26 mouse cellular contexts compared by ENCODE assay signal in genomic region chr1:42504491-42504890, GRCm38 (mm10).
DNase-seq lines count a peak whose midpoint lies in the region; ATAC-seq and TF ChIP-seq lines count a peak whose summit lies in the region.
"Had no signal": no experiment of that assay in that cellular context is flagged by ENCODE, and none has a peak within 500 bp of the region (broad histone marks: within the 10 kb centered on the region; RNA-seq: fewer than 3 reads in every experiment).

No protein-coding gene starts in this region.

- peak; percentile 76 for DNase-seq in heart, adult 11 months
- peak; percentile 54 for DNase-seq in forebrain, embryonic 14.5 days (ENCODE audit: low spot score)
- peak; percentile 42 for DNase-seq in forebrain, postnatal 0 days
- no peak for DNase-seq in right cerebral cortex, adult 18-20 months
- no peak for DNase-seq in cerebellum, postnatal 25 days
- DNase-seq: adrenal gland, postnatal 25 days; cerebellum, adult 18-20 months; cerebellum, postnatal 10 days; gastrocnemius, postnatal 10 days; heart, postnatal 36 days; kidney, adult 8-10 months; kidney, postnatal 4 days; layer of hippocampus, postnatal 36 days; right cerebral cortex, postnatal 25 days had no signal

- no peak overlapping the region for H3K4me2 ChIP-seq in heart, embryonic 11.5 days
- no peak overlapping the region for H3K4me2 ChIP-seq in forebrain, embryonic 14.5 days (ENCODE audit: low read length)
- no peak overlapping the region for H3K4me2 ChIP-seq in forebrain, postnatal 0 days (ENCODE audit: low read depth)
- no peak overlapping the region for H3K4me2 ChIP-seq in midbrain, embryonic 15.5 days
- H3K4me2 ChIP-seq: hindbrain, embryonic 12.5 days; liver, embryonic 11.5 days; lung, embryonic 15.5 days; midbrain, embryonic 12.5 days; neural tube, embryonic 12.5 days; stomach, embryonic 15.5 days had no signal

- H3K9ac ChIP-seq in heart, embryonic 11.5 days (ENCODE audit: low read depth, low read length): no peak overlapping the region
- H3K9ac ChIP-seq in forebrain, embryonic 14.5 days (ENCODE audit: low read length): no peak overlapping the region
- no peak overlapping the region for H3K9ac ChIP-seq in forebrain, postnatal 0 days
- H3K9ac ChIP-seq in midbrain, embryonic 15.5 days: no peak overlapping the region
- H3K9ac ChIP-seq: hindbrain, embryonic 12.5 days; lung, embryonic 15.5 days; midbrain, embryonic 12.5 days; neural tube, embryonic 12.5 days; stomach, embryonic 15.5 days had no signal

- H3K4me3 ChIP-seq in heart, embryonic 11.5 days (ENCODE audit: low read depth, low read length): no peak overlapping the region
- no peak overlapping the region for H3K4me3 ChIP-seq in forebrain, embryonic 14.5 days (ENCODE audit: low read depth, low read length)
- H3K4me3 ChIP-seq in forebrain, postnatal 0 days (ENCODE audit: low read depth, low read length): no peak overlapping the region
- no peak overlapping the region for H3K4me3 ChIP-seq in midbrain, embryonic 15.5 days
- H3K4me3 ChIP-seq: heart, embryonic 10.5 days; hindbrain, embryonic 12.5 days; lung, embryonic 15.5 days; midbrain, embryonic 12.5 days; myocyte; neural tube, embryonic 12.5 days; stomach, embryonic 15.5 days had no signal

- WGBS in heart, embryonic 11.5 days (ENCODE audit: insufficient replicate concordance): 73% methylated on average over 9 of the region's 9 CpGs
- 23% methylated on average over 9 of the region's 9 CpGs for WGBS in forebrain, embryonic 14.5 days
- WGBS in forebrain, postnatal 0 days: 26% methylated on average over 9 of the region's 9 CpGs
- WGBS in midbrain, embryonic 15.5 days: 34% methylated on average over 9 of the region's 9 CpGs

- no peak for ATAC-seq in heart, embryonic 11.5 days (replicated peaks; ENCODE audit: insufficient number of reproducible peaks, low FRiP score, low TSS enrichment)
- peak; percentile 68 for ATAC-seq in forebrain, embryonic 14.5 days
- ATAC-seq in forebrain, postnatal 0 days: no peak; the same call in 1 of the 2 replicates
- 0 out of 2 replicates have a peak, but pooled peaks have one; percentile 42 for ATAC-seq in midbrain, embryonic 15.5 days (replicated peaks)
- ATAC-seq: CD4-positive, CD25-positive, alpha-beta regulatory T cell, adult 4 months had no signal

- H3K27me3 ChIP-seq in heart, embryonic 11.5 days (ENCODE audit: control insufficient read depth, insufficient read depth, low read length): no peaks in the 10 kb centered on the region
- no peaks in the 10 kb centered on the region for H3K27me3 ChIP-seq in forebrain, embryonic 14.5 days (replicated peaks; ENCODE audit: control insufficient read depth, insufficient read depth, low read length)
- no peaks in the 10 kb centered on the region for H3K27me3 ChIP-seq in forebrain, postnatal 0 days (ENCODE audit: insufficient read depth, low read length)
- H3K27me3 ChIP-seq in midbrain, embryonic 15.5 days (replicated peaks): no peaks in the 10 kb centered on the region
- H3K27me3 ChIP-seq: hindbrain, embryonic 12.5 days; lung, embryonic 15.5 days; midbrain, embryonic 12.5 days; neural tube, embryonic 12.5 days; stomach, embryonic 15.5 days had no signal

- TF ChIP-seq CTCF in forebrain, postnatal 0 days (IDR thresholded peaks at IDR 0.05; ENCODE audit: low read depth): no peak

- no peaks in the 10 kb centered on the region for H3K9me3 ChIP-seq in heart, embryonic 11.5 days (replicated peaks; ENCODE audit: control insufficient read depth, low read length)
- no peaks in the 10 kb centered on the region for H3K9me3 ChIP-seq in forebrain, embryonic 14.5 days (replicated peaks; ENCODE audit: control insufficient read depth, low read length)
- no peaks in the 10 kb centered on the region for H3K9me3 ChIP-seq in forebrain, postnatal 0 days (ENCODE audit: low read length)
- H3K9me3 ChIP-seq in midbrain, embryonic 15.5 days: no peaks in the 10 kb centered on the region
- H3K9me3 ChIP-seq: heart, embryonic 10.5 days; hindbrain, embryonic 12.5 days; lung, embryonic 15.5 days; midbrain, embryonic 12.5 days; neural tube, embryonic 12.5 days; stomach, embryonic 15.5 days had no signal

- no peaks in the 10 kb centered on the region for H3K36me3 ChIP-seq in heart, embryonic 11.5 days (ENCODE audit: control insufficient read depth, insufficient read depth, low read length)
- no peaks in the 10 kb centered on the region for H3K36me3 ChIP-seq in forebrain, embryonic 14.5 days (ENCODE audit: control insufficient read depth, insufficient read depth, low read length)
- H3K36me3 ChIP-seq in forebrain, postnatal 0 days (ENCODE audit: insufficient read depth): no peaks in the 10 kb centered on the region
- no peaks in the 10 kb centered on the region for H3K36me3 ChIP-seq in midbrain, embryonic 15.5 days (replicated peaks)
- H3K36me3 ChIP-seq: heart, embryonic 10.5 days; hindbrain, embryonic 12.5 days; lung, embryonic 15.5 days; midbrain, embryonic 12.5 days; neural tube, embryonic 12.5 days; stomach, embryonic 15.5 days had no signal

- no peaks in the 10 kb centered on the region for H3K4me1 ChIP-seq in heart, embryonic 11.5 days (ENCODE audit: control insufficient read depth, insufficient read depth, low read length)
- peaks cover 7% of the 10 kb centered on the region for H3K4me1 ChIP-seq in forebrain, embryonic 14.5 days (ENCODE audit: control insufficient read depth, insufficient read depth, low read length)
- H3K4me1 ChIP-seq in forebrain, postnatal 0 days (ENCODE audit: insufficient read depth): no peaks in the 10 kb centered on the region
- H3K4me1 ChIP-seq in midbrain, embryonic 15.5 days: peaks cover 5% of the 10 kb centered on the region; the same call in 1 of the 2 replicates
- H3K4me1 ChIP-seq: heart, embryonic 10.5 days; hindbrain, embryonic 12.5 days; lung, embryonic 15.5 days; neural tube, embryonic 12.5 days; stomach, embryonic 15.5 days had no signal

- H3K27ac ChIP-seq in heart, embryonic 11.5 days (ENCODE audit: low read depth, low read length): no peak overlapping the region
- no peak overlapping the region for H3K27ac ChIP-seq in forebrain, embryonic 14.5 days (ENCODE audit: low read depth, low read length)
- no peak overlapping the region for H3K27ac ChIP-seq in forebrain, postnatal 0 days (ENCODE audit: low read depth, low read length)
- H3K27ac ChIP-seq in midbrain, embryonic 15.5 days: no peak overlapping the region
- H3K27ac ChIP-seq: heart, embryonic 10.5 days; hindbrain, embryonic 12.5 days; kidney, postnatal 0 days; lung, embryonic 15.5 days; midbrain, embryonic 12.5 days; neural tube, embryonic 12.5 days; stomach, embryonic 15.5 days had no signal

Comparison
In these comparisons a context has a peak if more than half of its experiments do, and no peak if none do; other contexts are left out.
1. ATAC-seq: peak in forebrain, embryonic 14.5 days (single experiment) and midbrain, embryonic 15.5 days (single experiment); none in heart, embryonic 11.5 days (single experiment) and forebrain, postnatal 0 days (single experiment).
2. DNase-seq: peak in heart, adult 11 months (single experiment), forebrain, embryonic 14.5 days (single experiment) and forebrain, postnatal 0 days (single experiment); none in right cerebral cortex, adult 18-20 months (single experiment) and cerebellum, postnatal 25 days (0 of 2).